In the genomic region with DNA sequence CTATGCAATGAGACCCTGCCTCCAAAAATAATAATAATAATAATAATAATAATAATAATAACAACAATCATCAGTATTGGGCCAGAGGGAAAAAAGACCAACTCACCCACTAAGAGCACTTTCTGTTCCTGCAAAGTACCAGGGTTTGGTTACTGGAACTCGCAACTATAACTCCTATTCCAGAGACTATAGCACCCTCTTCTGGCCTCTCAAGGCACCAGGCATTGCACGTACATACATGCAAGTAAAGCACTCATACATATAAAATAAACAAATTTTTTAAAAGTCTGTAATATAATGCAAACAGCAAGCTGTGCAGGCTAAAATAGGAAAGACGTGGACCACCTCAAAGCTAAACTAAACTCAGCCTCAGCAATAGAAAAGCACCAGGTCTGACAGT, we compare ENCODE assay signal across 13 mouse cellular contexts. TPM values are rescaled to one million over a fixed set of nuclear protein-coding genes. Genes with fewer than 3 reads are reported as not detected.
A peak's percentile ranks its signal among the peaks of the same experiment; 100 is the strongest.
DNase-seq lines count a peak whose midpoint lies in the region; ATAC-seq and TF ChIP-seq lines count a peak whose summit lies in the region.
"Had no signal": no experiment of that assay in that cellular context is flagged by ENCODE, and none has a peak within 500 bp of the region (broad histone marks: within the 10 kb centered on the region; RNA-seq: fewer than 3 reads in every experiment).

No protein-coding gene starts in this region.

- intact Hi-C loops in gastrocnemius, adult 2 months (cut with DNase I): no loop called here
- intact Hi-C loops in gastrocnemius, postnatal 36 days (cut with DNase I): no loop called here

- no peak overlapping the region for H3K27ac ChIP-seq in gastrocnemius, adult 2 months
- H3K27ac ChIP-seq in thymus, adult 2 months (ENCODE audit: control insufficient read depth, insufficient read depth, low read length): no peak overlapping the region
- H3K27ac ChIP-seq: heart, embryonic 13.5 days; hindbrain, embryonic 15.5 days; neural tube, embryonic 12.5 days had no signal

- H3K4me1 ChIP-seq in thymus, adult 2 months (replicated peaks; ENCODE audit: control insufficient read depth, insufficient read depth, low read length): no peaks in the 10 kb centered on the region
- H3K4me1 ChIP-seq: heart, embryonic 13.5 days; hindbrain, embryonic 15.5 days; neural tube, embryonic 12.5 days had no signal

- peak; percentile 32; the same call in 1 of the 2 replicates for TF ChIP-seq CTCF in gastrocnemius, adult 2 months (IDR thresholded peaks at IDR 0.05)
- no peak for TF ChIP-seq CTCF in thymus, adult 2 months (IDR thresholded peaks at IDR 0.05; ENCODE audit: borderline replicate concordance, control insufficient read depth, extremely low read depth, insufficient read depth, low read length, poor library complexity)

- H3K27me3 ChIP-seq in thymus, adult 2 months (ENCODE audit: control insufficient read depth, insufficient read depth, low read length): no peaks in the 10 kb centered on the region
- H3K27me3 ChIP-seq: heart, embryonic 13.5 days; hindbrain, embryonic 15.5 days; neural tube, embryonic 12.5 days had no signal

- WGBS in thymus, adult 2 months: 93% methylated on average over 3 of the region's 3 CpGs

- TF ChIP-seq POLR2A in thymus, adult 2 months (IDR thresholded peaks at IDR 0.05; ENCODE audit: control insufficient read depth, extremely low read depth, insufficient read depth, low read length, poor library complexity): no peak

- peak; percentile 79 for ATAC-seq in megakaryocyte progenitor cell, adult 5-6 weeks (replicated peaks; ENCODE audit: poor library complexity)

- no peak for DNase-seq in gastrocnemius, adult 2 months
- DNase-seq in gastrocnemius, postnatal 4 days (ENCODE audit: low spot score in 2 of 2): no peak
- DNase-seq in thymus, adult 2 months: peak; percentile 21
- no peak for DNase-seq in thymus, adult 18-20 months
- no peak for DNase-seq in gastrocnemius, postnatal 25 days
- DNase-seq in gastrocnemius, postnatal 36 days: no peak
- DNase-seq in adrenal gland, adult (ENCODE audit: inconsistent age in 2 of 2, low spot score in 1 of 2): no peak

- H3K4me3 ChIP-seq in gastrocnemius, adult 2 months: no peak overlapping the region
- H3K4me3 ChIP-seq in thymus, adult 2 months (ENCODE audit: control insufficient read depth, insufficient read depth, low read length): no peak overlapping the region
- H3K4me3 ChIP-seq: heart, embryonic 13.5 days; hindbrain, embryonic 15.5 days; neural tube, embryonic 12.5 days had no signal

- peaks cover 53% of the 10 kb centered on the region for H3K36me3 ChIP-seq in thymus, adult 2 months (ENCODE audit: control insufficient read depth, insufficient read depth, low read length)

RNA-seq across cellular contexts. Expression of a gene that starts 12.8 kb away (rescaled TPM):
- 10 to 100 TPM; 43.5 to 54.4 TPM for total RNA-seq in gastrocnemius, adult 2 months (2021)
- total RNA-seq in gastrocnemius, postnatal 4 days (2021): 10 to 100 TPM; 62.3 to 65.4 TPM
- polyA plus RNA-seq in thymus, adult 2 months (2012; rRNA removed): 32.6 and 49.6 TPM in 2 replicates
- total RNA-seq in megakaryocyte progenitor cell, adult 5-6 weeks (2015): 31.0 and 34.5 TPM in 2 replicates
- 12.4 and 12.5 TPM in 2 replicates for total RNA-seq in megakaryocyte progenitor cell, adult 5-6 weeks (2017)
- 10 to 100 TPM; 41.2 to 43.1 TPM for total RNA-seq in gastrocnemius, postnatal 25 days (2021)
- total RNA-seq in gastrocnemius, postnatal 36 days (2021): 10 to 100 TPM; 43.1 to 48.5 TPM

RNA-seq across cellular contexts. Expression of a gene that starts 23.6 kb away (rescaled TPM):
- 1 to 10 TPM; 5.0 to 5.3 TPM for total RNA-seq in gastrocnemius, adult 2 months (2021)
- 10 to 100 TPM; 10.4 to 12.2 TPM for total RNA-seq in gastrocnemius, postnatal 4 days (2021)
- 21.7 and 38.2 TPM in 2 replicates for polyA plus RNA-seq in thymus, adult 2 months (2012; rRNA removed)
- 22.6 and 26.3 TPM in 2 replicates for total RNA-seq in megakaryocyte progenitor cell, adult 5-6 weeks (2015)
- 28.4 and 35.1 TPM in 2 replicates for total RNA-seq in megakaryocyte progenitor cell, adult 5-6 weeks (2017)
- 1 to 10 TPM; 4.8 to 5.5 TPM for total RNA-seq in gastrocnemius, postnatal 25 days (2021)
- total RNA-seq in gastrocnemius, postnatal 36 days (2021): 1 to 10 TPM; 4.6 to 5.7 TPM

RNA-seq across cellular contexts. Expression of a gene that starts 30.1 kb away (rescaled TPM):
- total RNA-seq in gastrocnemius, adult 2 months (2021): not detected
- under 1 TPM in 1 of 2 experiments, not detected in 1; 0.32 TPM for total RNA-seq in gastrocnemius, postnatal 4 days (2021)
- 0.06 and 0.08 TPM in 2 replicates for polyA plus RNA-seq in thymus, adult 2 months (2012; rRNA removed)
- total RNA-seq in megakaryocyte progenitor cell, adult 5-6 weeks (2015): not detected in 2 replicates
- not detected in 2 replicates for total RNA-seq in megakaryocyte progenitor cell, adult 5-6 weeks (2017)
- total RNA-seq in gastrocnemius, postnatal 25 days (2021): not detected
- total RNA-seq in gastrocnemius, postnatal 36 days (2021): not detected
- total RNA-seq: megakaryocyte-erythroid progenitor cell, adult 5-6 weeks had no signal
- polyA plus RNA-seq: embryonic facial prominence, embryonic 11.5 days; heart, embryonic 13.5 days; hindbrain, embryonic 15.5 days; neural tube, embryonic 12.5 days had no signal
